Mouse (Mus musculus) E14TG2a.4 (cell line): Measurements from ENCODE around the gene Tssk1.

ENCODE experiments used
- CTCF ChIP-seq: conservative IDR thresholded peaks from 2 replicates; pipeline ENCODE4 v1.5.1; 2014; ENCODE audit warnings: low read length
- NANOG ChIP-seq: IDR thresholded peaks from 2 replicates; pipeline ENCODE4 v1.6.1; 2014; ENCODE audit warnings: borderline replicate concordance, low read length, mixed read lengths
- POU5F1 ChIP-seq: IDR thresholded peaks from 2 replicates; pipeline ENCODE4 v1.6.1; 2014; ENCODE audit warnings: low read length, borderline replicate concordance

- TF ChIP-seq CTCF (no peak), NANOG (no peak), POU5F1 (no peak)
These were observed 1.4 kb upstream of the Tssk1 start for GRCm38 (mm10) chr16:17892606-17893005.
